Comparison of ENCODE assay signal across 19 mouse cellular contexts in genomic region chr12:108917509-108917908, GRCm38 (mm10). TPM values are rescaled to one million over a fixed set of nuclear protein-coding genes. Genes with fewer than 3 reads are reported as not detected.
DNase-seq lines count a peak whose midpoint lies in the region; ATAC-seq and TF ChIP-seq lines count a peak whose summit lies in the region.
"Had no signal": no experiment of that assay in that cellular context is flagged by ENCODE, and none has a peak within 500 bp of the region (broad histone marks: within the 10 kb centered on the region; RNA-seq: fewer than 3 reads in every experiment).

No protein-coding gene starts in this region.

- no peak for TF ChIP-seq CTCF in forebrain, postnatal 0 days (IDR thresholded peaks at IDR 0.05; ENCODE audit: low read depth)
- no peak for TF ChIP-seq CTCF in brain, embryonic 14.5 days (IDR thresholded peaks at IDR 0.05; ENCODE audit: borderline replicate concordance, extremely low read depth, insufficient read depth, insufficient read length)

- no peak overlapping the region for H3K4me2 ChIP-seq in forebrain, postnatal 0 days (ENCODE audit: low read depth)
- H3K4me2 ChIP-seq in hindbrain, embryonic 13.5 days, result no peak overlapping the region
- H3K4me2 ChIP-seq in midbrain, embryonic 13.5 days (replicated peaks), result no peak overlapping the region
- no peak overlapping the region for H3K4me2 ChIP-seq in liver, embryonic 12.5 days
- H3K4me2 ChIP-seq: embryonic facial prominence, embryonic 13.5 days; heart, embryonic 11.5 days; intestine, embryonic 15.5 days had no signal

- ATAC-seq in forebrain, postnatal 0 days, result no peak
- no peak for ATAC-seq in hindbrain, embryonic 13.5 days (ENCODE audit: low FRiP score)
- ATAC-seq in midbrain, embryonic 13.5 days, result peak; percentile 7
- no peak for ATAC-seq in liver, embryonic 12.5 days
- ATAC-seq: CD4-positive, CD25-positive, alpha-beta regulatory T cell, adult 4 months; intestine, embryonic 15.5 days had no signal

- no peak for TF ChIP-seq POLR2A in brain, embryonic 14.5 days (IDR thresholded peaks at IDR 0.05; ENCODE audit: borderline replicate concordance, extremely low read depth, insufficient read depth, insufficient read length, poor library complexity, severe bottlenecking)

- WGBS in forebrain, embryonic 10.5 days, result 78% methylated on average over 9 of the region's 9 CpGs
- 23% methylated on average over 9 of the region's 9 CpGs for WGBS in forebrain, postnatal 0 days
- 31% methylated on average over 9 of the region's 9 CpGs for WGBS in hindbrain, embryonic 13.5 days
- WGBS in midbrain, embryonic 13.5 days, result 32% methylated on average over 9 of the region's 9 CpGs
- WGBS in liver, embryonic 12.5 days (ENCODE audit: insufficient replicate concordance), result 78% methylated on average over 9 of the region's 9 CpGs

- peaks cover 5% of the 10 kb centered on the region for H3K27me3 ChIP-seq in forebrain, embryonic 10.5 days (ENCODE audit: poor library complexity, severe bottlenecking)
- H3K27me3 ChIP-seq in forebrain, postnatal 0 days (ENCODE audit: insufficient read depth, low read length), result no peaks in the 10 kb centered on the region
- H3K27me3 ChIP-seq in hindbrain, embryonic 13.5 days, result 0 out of 2 replicates have a peak, but pooled peaks cover 2% of the 10 kb centered on the region
- peaks cover 11% of the 10 kb centered on the region for H3K27me3 ChIP-seq in midbrain, embryonic 13.5 days
- H3K27me3 ChIP-seq in liver, embryonic 12.5 days (replicated peaks), result no peaks in the 10 kb centered on the region
- H3K27me3 ChIP-seq: intestine, embryonic 15.5 days; megakaryocyte, embryonic 14.5 days had no signal

- peak overlapping the region; percentile 54; the same call in 1 of the 2 replicates for H3K27ac ChIP-seq in forebrain, embryonic 10.5 days
- H3K27ac ChIP-seq in forebrain, postnatal 0 days (ENCODE audit: low read depth, low read length), result no peak overlapping the region
- H3K27ac ChIP-seq in hindbrain, embryonic 13.5 days, result peak overlapping the region; percentile 68
- peak overlapping the region; percentile 58 for H3K27ac ChIP-seq in midbrain, embryonic 13.5 days
- H3K27ac ChIP-seq in liver, embryonic 12.5 days, result no peak overlapping the region
- H3K27ac ChIP-seq: intestine, embryonic 15.5 days had no signal

- DNase-seq in forebrain, embryonic 10.5 days (ENCODE audit: extremely low spot score, low spot score), result no peak
- no peak for DNase-seq in forebrain, postnatal 0 days
- DNase-seq in brain, embryonic 14.5 days (ENCODE audit: low read depth), result peak; percentile 58
- DNase-seq in testis, postnatal 10 days (ENCODE audit: low spot score), result no peak
- no peak for DNase-seq in spleen, adult 12 weeks (ENCODE audit: low spot score)
- DNase-seq: adrenal gland, adult 2 months; cerebellum, adult 2 months; heart, postnatal 14 days; lung, postnatal 10 days; thymus, postnatal 4 days had no signal

- H3K4me3 ChIP-seq in forebrain, embryonic 10.5 days, result no peak overlapping the region
- H3K4me3 ChIP-seq in forebrain, postnatal 0 days (ENCODE audit: low read depth, low read length), result no peak overlapping the region
- H3K4me3 ChIP-seq in hindbrain, embryonic 13.5 days, result no peak overlapping the region
- no peak overlapping the region for H3K4me3 ChIP-seq in midbrain, embryonic 13.5 days (replicated peaks)
- no peak overlapping the region for H3K4me3 ChIP-seq in liver, embryonic 12.5 days
- H3K4me3 ChIP-seq: embryonic facial prominence, embryonic 13.5 days; intestine, embryonic 15.5 days; megakaryocyte, embryonic 14.5 days had no signal

- H3K9ac ChIP-seq in forebrain, postnatal 0 days, result no peak overlapping the region
- H3K9ac ChIP-seq in hindbrain, embryonic 13.5 days, result 0 out of 2 replicates have a peak overlapping the region, but pooled peaks have one; percentile 35
- no peak overlapping the region for H3K9ac ChIP-seq in midbrain, embryonic 13.5 days (replicated peaks)
- no peak overlapping the region for H3K9ac ChIP-seq in liver, embryonic 12.5 days
- H3K9ac ChIP-seq: embryonic facial prominence, embryonic 13.5 days; intestine, embryonic 15.5 days had no signal

- no peaks in the 10 kb centered on the region for H3K9me3 ChIP-seq in forebrain, embryonic 10.5 days
- no peaks in the 10 kb centered on the region for H3K9me3 ChIP-seq in forebrain, postnatal 0 days (ENCODE audit: low read length)
- no peaks in the 10 kb centered on the region for H3K9me3 ChIP-seq in hindbrain, embryonic 13.5 days
- H3K9me3 ChIP-seq in midbrain, embryonic 13.5 days, result no peaks in the 10 kb centered on the region
- no peaks in the 10 kb centered on the region for H3K9me3 ChIP-seq in liver, embryonic 12.5 days (replicated peaks)
- H3K9me3 ChIP-seq: embryonic facial prominence, embryonic 13.5 days; G1E; intestine, embryonic 15.5 days had no signal

- H3K36me3 ChIP-seq in forebrain, embryonic 10.5 days (replicated peaks), result no peaks in the 10 kb centered on the region; the same call in 1 of the 2 replicates
- no peaks in the 10 kb centered on the region; the same call in 1 of the 2 replicates for H3K36me3 ChIP-seq in forebrain, postnatal 0 days (ENCODE audit: insufficient read depth)
- no peaks in the 10 kb centered on the region for H3K36me3 ChIP-seq in hindbrain, embryonic 13.5 days
- H3K36me3 ChIP-seq in midbrain, embryonic 13.5 days, result no peaks in the 10 kb centered on the region
- H3K36me3 ChIP-seq in liver, embryonic 12.5 days, result no peaks in the 10 kb centered on the region
- H3K36me3 ChIP-seq: embryonic facial prominence, embryonic 13.5 days; intestine, embryonic 15.5 days had no signal

- H3K4me1 ChIP-seq in forebrain, embryonic 10.5 days, result peaks cover 60% of the 10 kb centered on the region
- peaks cover 27% of the 10 kb centered on the region; the same call in 1 of the 2 replicates for H3K4me1 ChIP-seq in forebrain, postnatal 0 days (ENCODE audit: insufficient read depth)
- H3K4me1 ChIP-seq in hindbrain, embryonic 13.5 days (replicated peaks), result peaks cover 69% of the 10 kb centered on the region
- peaks cover 66% of the 10 kb centered on the region for H3K4me1 ChIP-seq in midbrain, embryonic 13.5 days (replicated peaks)
- H3K4me1 ChIP-seq in liver, embryonic 12.5 days, result no peaks in the 10 kb centered on the region

RNA-seq across cellular contexts. Expression of gene Wars, which starts 23.5 kb away (rescaled TPM):
- polyA plus RNA-seq in forebrain, embryonic 10.5 days (2016; fragmentation: Nextera tagmentation; extraction: Ambion mirVana), result 152 and 157 TPM in 2 replicates
- 91.6 and 92.5 TPM in 2 replicates for total RNA-seq in forebrain, postnatal 0 days (2014; rRNA removed)
- 99.8 and 108 TPM in 2 replicates for polyA plus RNA-seq in forebrain, postnatal 0 days (2015; fragmentation: Nextera tagmentation; extraction: Ambion mirVana)
- polyA plus RNA-seq in brain, embryonic 14.5 days (2012; rRNA removed), result 107 and 119 TPM in 2 replicates
- polyA plus RNA-seq in hindbrain, embryonic 13.5 days (2015; fragmentation: Nextera tagmentation; extraction: Ambion mirVana), result 102 and 106 TPM in 2 replicates
- 107 and 108 TPM in 2 replicates for polyA plus RNA-seq in midbrain, embryonic 13.5 days (2015; fragmentation: Nextera tagmentation; extraction: Ambion mirVana)
- 58.8 and 61.7 TPM in 2 replicates for polyA plus RNA-seq in liver, embryonic 12.5 days (2016; fragmentation: Nextera tagmentation; extraction: Ambion mirVana)

RNA-seq across cellular contexts. Expression of gene Wdr25, which starts 24.1 kb away (rescaled TPM):
- polyA plus RNA-seq in forebrain, embryonic 10.5 days (2016; fragmentation: Nextera tagmentation; extraction: Ambion mirVana), result 9.4 and 9.9 TPM in 2 replicates
- 6.2 and 12.4 TPM in 2 replicates for total RNA-seq in forebrain, postnatal 0 days (2014; rRNA removed)
- polyA plus RNA-seq in forebrain, postnatal 0 days (2015; fragmentation: Nextera tagmentation; extraction: Ambion mirVana), result 4.6 and 5.3 TPM in 2 replicates
- 11.0 and 13.8 TPM in 2 replicates for polyA plus RNA-seq in brain, embryonic 14.5 days (2012; rRNA removed)
- polyA plus RNA-seq in hindbrain, embryonic 13.5 days (2015; fragmentation: Nextera tagmentation; extraction: Ambion mirVana), result 6.6 and 8.5 TPM in 2 replicates
- polyA plus RNA-seq in midbrain, embryonic 13.5 days (2015; fragmentation: Nextera tagmentation; extraction: Ambion mirVana), result 6.2 and 9.1 TPM in 2 replicates
- 5.2 and 5.3 TPM in 2 replicates for polyA plus RNA-seq in liver, embryonic 12.5 days (2016; fragmentation: Nextera tagmentation; extraction: Ambion mirVana)

Comparison
In these comparisons a context has a peak if more than half of its experiments do, and no peak if none do; other contexts are left out.
1. H3K27ac ChIP-seq: peak in forebrain, embryonic 10.5 days (single experiment), hindbrain, embryonic 13.5 days (single experiment) and midbrain, embryonic 13.5 days (single experiment); none in forebrain, postnatal 0 days (single experiment) and liver, embryonic 12.5 days (single experiment).